Mouse (Mus musculus) embryonic facial prominence, embryonic 14.5 days (tissue): ENCODE measurements around the gene Yif1a. TPM values are rescaled to one million over a fixed set of nuclear protein-coding genes. Genes with fewer than 3 reads are reported as not detected.
"Not testable (repeated sequence)": the region's sequence is repeated elsewhere in the genome, so short reads cannot be mapped to it uniquely, and the experiment has no call there.

ENCODE experiments used
- ATAC-seq: fragments of 200-750 bp; cut with Nextera tagmentation; 2 replicates; pipeline ENCODE4 v1.8.0; 2017; ENCODE audit warnings: low read depth, moderate number of reproducible peaks, moderate TSS enrichment
- DNase-seq: peaks from one replicate; pipeline ENCODE4 v3.0.0-alpha.2; 2015; ENCODE audit warnings: low spot score
- H3K27ac ChIP-seq: fragments of 300-500 bp; sonication (generic); replicated peaks from 2 replicates; pipeline ENCODE4 v1.5.1; 2014; ENCODE audit warnings: low read depth, mild to moderate bottlenecking, low read length, moderate library complexity
- H3K27me3 ChIP-seq: fragments of 300-500 bp; sonication (generic); replicated peaks from 2 replicates; pipeline ENCODE4 v1.6.1; 2014; ENCODE audit warnings: low read length; ENCODE audit not compliant: control insufficient read depth, insufficient read depth
- H3K36me3 ChIP-seq: fragments of 300-500 bp; sonication (generic); 2 replicates; pipeline ENCODE4 v1.6.1; 2014; ENCODE audit warnings: low read length, mixed read lengths; ENCODE audit not compliant: control insufficient read depth, insufficient read depth
- H3K4me1 ChIP-seq: fragments of 300-500 bp; sonication (generic); 2 replicates; pipeline ENCODE4 v1.6.1; 2014; ENCODE audit warnings: antibody characterized with exemption, low read length; ENCODE audit not compliant: control insufficient read depth, insufficient read depth
- H3K4me2 ChIP-seq: fragments of 300-500 bp; sonication (generic); 2 replicates; pipeline ENCODE4 v1.6.1; 2014; ENCODE audit warnings: low read depth, mild to moderate bottlenecking, low read length, moderate library complexity, mixed read lengths
- H3K4me3 ChIP-seq: fragments of 300-500 bp; sonication (generic); 2 replicates; pipeline ENCODE4 v1.5.1; 2014; ENCODE audit warnings: low read depth, mild to moderate bottlenecking, low read length
- H3K9ac ChIP-seq: fragments of 300-500 bp; sonication (generic); 2 replicates; pipeline ENCODE4 v1.6.1; 2014; ENCODE audit warnings: low read depth, mild to moderate bottlenecking, low read length, moderate library complexity, mixed read lengths
- H3K9me3 ChIP-seq: fragments of 300-500 bp; sonication (generic); 2 replicates; pipeline ENCODE4 v1.6.1; 2016; ENCODE audit warnings: low read length; ENCODE audit not compliant: control insufficient read depth
- WGBS: fragments of 180-500 bp; shearing (Covaris S2); extraction: QIAGEN DNeasy Blood & Tissue Kit; methylation state at CpG from one replicate; pipeline ENCODE4 v1.1.7; 2014; 5-methylcytosine and 5-hydroxymethylcytosine counted together
- polyA plus RNA-seq: library from polyadenylated mRNA; unstranded; fragments of >200 nt; fragmentation: Nextera tagmentation; extraction: Ambion mirVana; gene quantifications from 2 replicates; pipeline ENCODE4 v1.2.1, GENCODE M21; 2014

Gene Yif1a
- polyA plus RNA-seq, 1 experiment from 2014 or later, result 140 TPM

DNA sequence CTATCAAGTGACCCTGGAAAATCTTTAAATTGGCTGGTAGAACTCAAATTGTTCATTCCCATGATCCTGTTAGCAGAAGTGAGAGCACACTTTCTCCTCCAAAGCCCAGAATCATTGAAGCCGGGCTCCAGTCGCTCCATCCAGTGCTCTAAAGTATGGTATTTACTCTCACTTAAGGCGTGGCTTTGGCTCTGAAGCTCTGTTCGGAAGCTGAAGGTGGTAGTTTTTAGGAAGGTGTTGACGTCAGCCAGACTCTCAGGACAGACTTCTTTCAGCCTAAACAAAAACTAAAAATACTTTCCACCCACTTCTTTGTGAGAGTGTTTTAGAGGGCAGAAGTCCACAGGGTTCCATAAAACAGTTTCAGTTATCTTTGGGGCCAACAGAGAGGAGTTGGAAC lies 14.8 kb upstream of the Yif1a start:
- H3K27me3 ChIP-seq, result no peaks in the 10 kb centered on the region; the same call in 1 of the 2 replicates
- H3K4me2 ChIP-seq, result peak overlapping the region; percentile 77; the same call in 1 of the 2 replicates
- 40% methylated on average over 5 of the region's 5 CpGs for WGBS
- DNase-seq (no peak), ATAC-seq (no peak)
- H3K4me1 ChIP-seq, result peaks cover 28% of the 10 kb centered on the region
- H3K9ac ChIP-seq, result no peak overlapping the region
- 0 out of 2 replicates have a peak overlapping the region, but pooled peaks have one; percentile 60 for H3K4me3 ChIP-seq
- no peaks in the 10 kb centered on the region for H3K9me3 ChIP-seq
- H3K36me3 ChIP-seq, result no peaks in the 10 kb centered on the region
- no peak overlapping the region for H3K27ac ChIP-seq

DNA sequence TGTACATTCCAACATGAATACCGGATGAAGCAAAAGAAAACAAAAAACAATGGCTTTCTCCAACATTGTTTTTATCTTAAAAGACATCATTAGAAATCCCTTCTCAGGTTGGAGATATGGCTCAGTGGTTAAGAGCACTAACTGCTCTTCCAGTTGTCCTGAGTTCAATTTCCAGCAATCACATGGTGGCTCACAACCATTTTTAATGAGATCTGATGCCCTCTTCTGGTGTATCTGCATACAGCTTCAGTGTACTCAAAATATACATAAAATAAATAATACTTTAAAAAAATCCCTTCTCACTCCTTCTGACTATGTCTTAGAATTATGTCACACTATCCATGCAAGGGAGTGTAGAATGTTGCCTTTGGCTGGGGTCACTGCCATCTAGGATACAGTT lies 9.1 kb upstream of the Yif1a start:
- no peak for DNase-seq
- Histone ChIP-seq H3K9me3 (no peaks in the 10 kb centered on the region), H3K36me3 (no peaks in the 10 kb centered on the region), H3K4me3 (no peak overlapping the region), H3K27ac (no peak overlapping the region), H3K4me1 (no peaks in the 10 kb centered on the region), H3K9ac (no peak overlapping the region), H3K4me2 (no peak overlapping the region), H3K27me3 (peaks cover 40% of the 10 kb centered on the region)
- WGBS, result 80% methylated on average over 1 of the region's 1 CpGs
- ATAC-seq, result no peak

DNA sequence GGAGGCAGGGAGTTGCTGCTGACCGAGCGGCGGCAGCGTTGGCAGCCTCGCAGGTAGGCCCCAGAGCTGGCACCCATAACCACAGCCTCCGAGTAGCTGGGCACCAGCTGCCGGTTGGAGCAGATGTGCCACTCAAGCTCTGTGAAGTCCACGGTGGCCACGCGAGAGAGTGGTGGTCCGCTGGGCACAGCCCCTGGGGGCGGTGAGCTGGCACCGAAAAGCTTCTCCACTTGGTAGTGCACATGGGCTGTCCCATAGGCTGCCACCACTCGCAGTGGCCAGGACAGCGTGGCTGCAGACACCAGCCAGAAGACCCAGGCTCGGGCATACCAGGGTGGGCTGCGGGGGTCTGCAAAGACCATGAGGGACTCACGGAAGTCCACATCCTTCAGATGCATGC lies 6.3 kb upstream of the Yif1a start:
- DNase-seq (no peak), ATAC-seq (no peak)
- Histone ChIP-seq H3K9me3 (no peaks in the 10 kb centered on the region), H3K4me3 (no peak overlapping the region), H3K27ac (no peak overlapping the region), H3K9ac (no peak overlapping the region), H3K36me3 (no peaks in the 10 kb centered on the region), H3K27me3 (peaks cover 62% of the 10 kb centered on the region), H3K4me2 (no peak overlapping the region), H3K4me1 (no peaks in the 10 kb centered on the region)
- 72% methylated on average over 14 of the region's 18 CpGs for WGBS

DNA sequence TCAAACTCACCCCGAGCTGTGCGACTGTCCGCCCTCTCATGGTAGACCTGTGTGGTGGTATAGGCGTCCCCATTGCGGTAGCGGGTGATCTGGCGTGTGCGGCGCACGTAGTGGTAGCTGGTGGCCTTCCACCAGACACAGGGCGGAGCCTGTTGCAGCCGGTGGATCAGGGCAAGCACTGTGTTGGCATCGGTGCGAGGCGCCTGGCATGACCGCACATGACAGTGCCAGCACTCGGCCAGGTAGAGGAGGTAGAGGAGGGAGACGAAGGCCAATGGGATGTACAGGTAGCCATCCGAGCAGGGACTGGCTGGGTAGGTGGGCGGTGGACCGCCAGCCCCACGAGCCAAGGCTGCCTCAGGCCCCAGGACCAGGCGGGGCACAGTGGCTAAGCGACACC lies 5.7 kb upstream of the Yif1a start:
- Histone ChIP-seq H3K27me3 (peaks cover 62% of the 10 kb centered on the region), H3K4me2 (no peak overlapping the region)
- no peak for ATAC-seq

DNA sequence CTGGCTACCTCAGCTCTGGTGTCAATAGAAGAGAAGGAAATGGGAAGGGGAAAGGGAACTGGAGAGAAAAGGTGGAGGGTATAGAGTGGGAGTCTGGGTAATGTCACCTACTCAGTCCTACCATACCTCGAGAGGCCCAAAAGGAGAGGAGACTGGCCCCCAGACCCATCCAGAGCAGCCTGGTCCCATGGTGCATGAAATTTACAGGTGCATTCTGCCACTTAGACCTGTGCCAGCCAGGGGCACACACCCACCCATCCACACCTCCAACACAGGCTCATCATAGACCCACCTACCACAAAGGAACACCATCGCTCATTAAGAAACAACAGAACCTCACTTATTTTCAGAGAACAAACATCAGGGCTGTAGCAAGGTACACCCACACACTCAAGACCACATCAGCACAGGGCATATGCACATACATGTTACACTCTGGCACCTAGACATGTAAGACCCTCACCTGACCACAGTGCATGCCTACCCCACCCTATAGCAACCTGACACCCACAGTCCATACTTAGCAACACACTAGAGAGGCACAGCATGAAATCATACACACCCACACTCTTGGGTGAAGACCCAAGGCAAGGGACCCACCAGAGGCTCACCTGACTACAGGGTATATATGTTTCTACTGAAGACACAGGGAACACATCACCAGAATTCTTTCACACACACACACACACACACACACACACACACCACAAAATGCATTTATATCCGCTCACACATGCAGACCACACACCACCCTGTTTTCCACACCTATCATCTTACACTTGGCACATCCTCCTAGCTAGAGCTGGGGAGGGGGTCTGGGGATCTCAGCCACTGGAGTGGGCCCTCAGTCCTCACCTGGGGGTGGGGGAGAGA lies 4.1 kb upstream of the Yif1a start:
- peak overlapping the region; percentile 49 for H3K4me3 ChIP-seq
- ATAC-seq (no peak), DNase-seq (no peak)
- no peaks in the 10 kb centered on the region for H3K9me3 ChIP-seq
- H3K4me2 ChIP-seq, result peak overlapping the region; percentile 83; the same call in 1 of the 2 replicates
- H3K9ac ChIP-seq, result no peak overlapping the region; the same call in 1 of the 2 replicates
- peaks cover 7% of the 10 kb centered on the region; the same call in 1 of the 2 replicates for H3K4me1 ChIP-seq
- H3K27me3 ChIP-seq, result peaks cover 62% of the 10 kb centered on the region
- H3K36me3 ChIP-seq, result peaks cover under 1% of the 10 kb centered on the region; the same call in 1 of the 2 replicates
- 59% methylated on average over 3 of the region's 3 CpGs for WGBS
- H3K27ac ChIP-seq, result no peak overlapping the region

More for the DNA sequence above, 5.7 kb upstream of the Yif1a start:
- Histone ChIP-seq H3K9me3 (no peaks in the 10 kb centered on the region), H3K4me3 (no peak overlapping the region), H3K27ac (no peak overlapping the region), H3K36me3 (no peaks in the 10 kb centered on the region), H3K9ac (no peak overlapping the region), H3K4me1 (peaks cover 4% of the 10 kb centered on the region; the same call in 1 of the 2 replicates)
- DNase-seq, result no peak
- 70% methylated on average over 22 of the region's 24 CpGs for WGBS

DNA sequence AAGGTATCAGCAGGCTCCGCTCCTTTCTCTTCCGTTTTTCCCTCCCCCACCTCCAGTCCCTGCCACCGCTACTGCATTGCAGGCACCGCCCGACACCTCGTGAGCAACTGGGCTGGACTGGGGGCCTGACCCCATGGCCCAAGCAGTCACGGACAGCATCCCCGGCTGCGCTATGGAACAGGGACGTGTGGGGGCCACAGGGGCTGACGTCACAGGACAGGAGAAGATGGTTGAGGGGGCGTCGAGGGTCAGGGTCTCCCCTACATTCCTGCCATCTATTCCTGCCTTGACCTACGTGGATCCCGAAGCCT lies 3.5 kb upstream of the Yif1a start:
- DNase-seq, result no peak
- Histone ChIP-seq H3K27ac (no peak overlapping the region), H3K27me3 (peaks cover 62% of the 10 kb centered on the region), H3K9ac (peak overlapping the region; percentile 61; the same call in 1 of the 2 replicates), H3K4me2 (peak overlapping the region; percentile 83), H3K9me3 (no peaks in the 10 kb centered on the region), H3K4me1 (peaks cover 10% of the 10 kb centered on the region; the same call in 1 of the 2 replicates), H3K36me3 (peaks cover 6% of the 10 kb centered on the region; the same call in 1 of the 2 replicates), H3K4me3 (peak overlapping the region; percentile 49)
- no peak for ATAC-seq
- WGBS, result 8% methylated on average over 7 of the region's 15 CpGs

DNA sequence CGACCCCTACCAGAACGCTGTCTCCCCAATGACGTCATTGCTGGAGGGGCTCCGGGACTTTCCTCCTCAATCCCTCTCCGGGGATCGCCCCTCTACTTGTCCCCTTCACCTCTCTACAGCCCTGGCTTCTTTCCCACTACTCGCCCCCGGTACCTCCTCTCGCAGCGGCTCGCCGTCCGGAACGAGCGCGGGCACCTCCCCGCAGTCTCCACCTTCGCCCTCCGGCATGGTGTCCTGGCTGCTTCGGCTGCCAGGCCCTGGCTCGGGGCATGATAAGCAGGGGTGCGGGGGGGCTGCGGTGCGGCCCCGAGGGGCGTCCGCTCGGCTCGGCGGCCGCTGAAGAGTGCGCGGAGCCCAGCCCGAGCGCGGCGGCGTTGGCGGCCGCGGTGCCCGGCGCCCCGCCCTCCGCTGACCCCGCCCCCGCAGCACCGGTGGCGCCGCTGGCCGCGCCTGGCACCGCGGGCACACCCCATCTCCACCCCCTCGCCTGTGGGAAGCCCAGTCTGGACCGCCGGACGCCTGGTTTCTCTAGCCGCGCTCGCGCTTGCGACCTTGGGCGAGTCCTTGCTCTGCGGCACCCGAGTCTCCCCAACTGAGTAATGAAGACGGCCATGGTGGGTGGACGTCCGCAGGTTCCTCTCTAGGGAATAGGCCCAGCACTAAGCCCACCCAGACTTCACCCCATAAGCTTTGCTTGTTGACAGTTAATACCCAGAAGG lies 3.0 kb upstream of the Yif1a start, which contains the start of gene Tmem151a:
Tmem151a (minus strand) TSS at position 387 of the 719 bp plus-strand sequence.
- peaks cover 11% of the 10 kb centered on the region for H3K36me3 ChIP-seq
- no peaks in the 10 kb centered on the region for H3K9me3 ChIP-seq
- H3K27me3 ChIP-seq, result peaks cover 62% of the 10 kb centered on the region
- peaks cover 10% of the 10 kb centered on the region; the same call in 1 of the 2 replicates for H3K4me1 ChIP-seq
- no peak for ATAC-seq
- peak within 1 kb of the TSS; percentile 83 for H3K4me2 ChIP-seq
- no peak for DNase-seq
- H3K4me3 ChIP-seq, result peak within 1 kb of the TSS; percentile 49
- peak within 1 kb of the TSS; percentile 61 for H3K9ac ChIP-seq
- no peak within 1 kb of the TSS for H3K27ac ChIP-seq
- WGBS, result 1% methylated on average over 22 of the region's 69 CpGs

DNA sequence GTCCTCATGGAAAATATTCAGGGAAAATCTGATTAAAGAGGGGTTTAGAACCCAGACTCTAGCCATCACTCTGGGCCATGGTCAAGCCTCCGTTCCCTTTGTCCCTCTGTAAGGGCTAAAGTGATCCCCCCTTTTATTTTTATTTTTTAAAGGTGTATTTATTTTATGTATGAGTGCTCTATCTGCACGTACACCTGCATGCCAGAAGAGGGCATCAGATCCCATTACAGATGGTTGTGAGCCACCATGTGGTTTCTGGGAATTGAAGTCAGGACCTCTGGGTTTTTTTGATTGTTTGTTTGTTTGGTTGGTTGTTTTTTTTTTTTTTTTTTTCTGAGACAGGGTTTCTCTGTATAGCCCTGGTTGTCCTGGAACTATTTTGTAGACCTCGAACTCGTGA lies 1.8 kb upstream of the Yif1a start:
- H3K27ac ChIP-seq, H3K4me3 ChIP-seq, H3K9me3 ChIP-seq, DNase-seq, H3K4me2 ChIP-seq, H3K9ac ChIP-seq, H3K4me1 ChIP-seq, ATAC-seq: not testable (repeated sequence)
- Histone ChIP-seq H3K36me3 (peaks cover 23% of the 10 kb centered on the region), H3K27me3 (peaks cover 50% of the 10 kb centered on the region)
- WGBS, result 52% methylated on average over 4 of the region's 4 CpGs
